Mouse (Mus musculus): ENCODE data around the gene Tmtc3. TPM values are rescaled to one million over a fixed set of nuclear protein-coding genes. Genes with fewer than 3 reads are reported as not detected.

Gene Tmtc3
- 23.1 and 25.4 TPM in 2 replicates for polyA plus RNA-seq (2016; fragmentation: Nextera tagmentation; extraction: Ambion mirVana)

DNA sequence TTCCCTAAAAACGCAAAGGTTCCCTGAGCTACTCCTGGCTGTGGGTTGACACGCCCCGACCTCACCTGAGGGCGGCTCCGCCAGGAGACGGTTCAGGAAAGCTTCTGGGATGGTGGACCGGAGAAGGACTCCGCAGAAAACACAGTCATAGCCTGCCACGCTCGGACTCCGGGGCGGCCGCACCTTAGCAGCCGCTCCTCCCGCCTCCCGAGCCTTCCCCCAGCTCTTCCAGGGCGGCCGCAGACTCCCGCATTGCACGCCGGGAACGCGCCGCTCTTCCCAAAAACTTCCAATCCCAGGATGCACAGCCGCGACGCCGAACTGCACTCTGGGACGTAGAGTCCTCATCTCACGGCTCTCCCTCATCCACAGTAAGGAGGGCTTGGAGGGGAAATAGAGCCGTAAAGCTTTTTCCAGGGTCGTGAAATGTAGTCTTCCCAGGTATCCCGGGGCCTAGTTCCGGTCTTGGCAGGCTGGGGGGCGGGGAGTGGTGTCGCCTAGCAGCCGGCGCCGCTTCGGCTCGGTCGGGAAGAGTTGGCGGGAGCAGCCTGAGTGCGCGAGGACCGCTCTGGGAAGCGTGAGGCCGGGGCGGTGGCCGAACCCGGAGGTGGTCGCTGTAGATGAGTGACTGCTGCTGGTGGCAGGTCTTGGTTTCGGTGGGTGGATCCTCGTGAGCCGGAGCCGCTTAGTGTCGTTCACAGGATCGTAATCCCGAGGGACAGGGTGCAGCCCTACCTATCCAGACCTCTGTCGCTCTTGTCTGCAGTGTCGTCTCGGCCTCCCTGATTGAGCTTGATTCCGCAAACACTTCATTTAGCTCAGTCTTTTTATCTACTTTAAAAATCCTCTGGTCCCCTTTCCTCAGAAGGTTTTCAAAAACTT, at the start of gene Tmtc3, which contains the start of gene Cep290:
Tmtc3 (minus strand) TSS at position 254 of the 882 bp plus-strand sequence.
Cep290 (plus strand) TSS at position 462 of the 882 bp plus-strand sequence.
- Histone ChIP-seq H3K9me3 (replicated peaks) (no peaks in the 10 kb centered on the region), H3K27me3 (ENCODE audit: low read depth, poor library complexity, severe bottlenecking) (no peaks in the 10 kb centered on the region), H3K36me3 (no peaks in the 10 kb centered on the region), H3K4me3 (peak within 1 kb of the TSS; percentile 80), H3K4me1 (peaks cover 11% of the 10 kb centered on the region), H3K27ac (peak within 1 kb of the TSS; percentile 89)
- DNase-seq (ENCODE audit: low spot score): peak; percentile 92
- WGBS: under 1% methylated on average over 63 of the region's 63 CpGs

DNA sequence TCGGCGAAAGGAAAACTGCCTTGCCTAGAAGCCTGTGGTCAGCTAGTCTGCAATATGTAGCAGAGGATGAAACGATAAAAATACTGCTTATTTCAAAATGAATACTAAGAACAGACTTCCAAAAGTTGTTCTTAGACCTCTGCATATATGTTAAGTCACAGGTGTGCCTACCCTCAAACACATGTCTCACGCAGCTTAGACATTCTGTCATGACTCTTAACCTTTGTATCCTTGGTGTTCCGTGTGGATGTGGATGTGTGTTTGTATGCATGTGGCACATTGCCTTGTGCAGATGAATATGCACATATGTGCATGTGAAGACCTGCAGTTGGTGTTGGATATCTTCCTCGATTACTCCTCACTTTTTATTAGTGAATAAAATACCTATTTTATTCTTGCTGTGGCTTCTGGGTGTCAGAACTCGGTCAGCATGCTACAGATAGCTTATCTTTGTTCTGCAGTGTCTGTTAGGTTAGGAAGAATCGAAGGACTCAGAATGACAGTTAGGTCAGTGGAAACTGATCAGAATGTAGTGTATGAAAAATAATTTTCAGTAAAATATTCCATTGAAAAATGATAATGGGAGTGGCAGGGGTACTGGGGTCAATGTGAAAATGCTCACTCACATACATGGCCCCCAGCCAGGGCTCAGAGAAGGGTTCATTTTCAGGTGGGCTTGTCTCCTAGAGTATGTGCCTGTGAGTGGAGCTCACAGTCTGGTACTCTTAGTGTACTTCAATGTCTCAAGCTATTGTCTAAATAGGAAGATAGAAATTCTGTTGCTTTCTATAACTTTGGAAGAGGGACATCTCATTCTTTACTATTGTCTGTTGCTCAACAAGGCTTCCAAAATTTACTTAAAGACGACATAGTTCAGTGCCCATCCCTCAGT, 37.6 kb upstream of the Tmtc3 start:
- no peak overlapping the region for H3K4me3 ChIP-seq
- 94% methylated on average over 9 of the region's 9 CpGs for WGBS
- no peaks in the 10 kb centered on the region for H3K4me1 ChIP-seq
- H3K27me3 ChIP-seq (ENCODE audit: low read depth, poor library complexity, severe bottlenecking): no peaks in the 10 kb centered on the region
- no peaks in the 10 kb centered on the region for H3K9me3 ChIP-seq (replicated peaks)
- no peak for DNase-seq (ENCODE audit: low spot score)
- no peak overlapping the region for H3K27ac ChIP-seq
- H3K36me3 ChIP-seq: peaks cover 24% of the 10 kb centered on the region

DNA sequence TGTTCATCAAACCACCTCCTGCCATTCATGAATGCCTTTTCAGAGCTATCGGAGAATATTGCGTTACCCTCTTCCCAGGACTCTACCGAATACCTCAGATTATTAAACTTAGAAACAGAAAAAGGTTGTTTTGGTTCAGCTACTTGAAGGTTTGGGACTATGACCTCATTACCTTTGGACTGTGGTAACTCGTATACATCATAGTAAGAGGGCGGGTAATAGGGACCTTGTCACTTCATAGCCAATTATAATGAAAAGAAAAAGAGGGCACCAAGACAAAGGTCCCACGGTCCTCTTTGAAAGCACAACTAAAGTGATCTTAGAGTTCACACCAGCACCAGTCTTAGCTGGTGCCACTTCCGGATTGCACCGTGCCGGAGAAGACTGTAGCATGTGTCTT, 35.2 kb upstream of the Tmtc3 start:
- no peaks in the 10 kb centered on the region for H3K4me1 ChIP-seq
- DNase-seq (ENCODE audit: low spot score): no peak
- H3K9me3 ChIP-seq (replicated peaks): no peaks in the 10 kb centered on the region
- WGBS: 92% methylated on average over 9 of the region's 9 CpGs
- no peaks in the 10 kb centered on the region for H3K27me3 ChIP-seq (ENCODE audit: low read depth, poor library complexity, severe bottlenecking)
- no peak overlapping the region for H3K4me3 ChIP-seq
- H3K36me3 ChIP-seq: peaks cover 34% of the 10 kb centered on the region
- H3K27ac ChIP-seq: no peak overlapping the region

DNA sequence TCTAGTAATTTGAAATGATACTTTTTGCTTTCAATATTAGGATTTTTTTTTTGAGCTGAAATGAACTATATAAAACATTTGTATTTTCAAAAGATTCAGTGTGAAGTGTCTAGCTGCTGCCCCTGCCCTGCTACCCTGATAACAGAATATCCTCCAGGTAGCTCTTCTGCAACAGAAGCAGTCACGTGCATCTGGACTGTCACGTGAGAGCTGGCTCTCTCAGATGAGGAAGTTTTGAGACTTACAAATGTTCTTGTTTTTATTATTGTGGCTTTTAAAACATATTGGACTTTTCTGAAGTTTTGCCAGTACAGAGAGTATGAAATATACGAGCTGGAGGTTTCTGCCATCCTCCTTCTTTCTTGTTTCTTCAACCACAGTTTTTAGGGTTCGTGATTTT, 34.5 kb upstream of the Tmtc3 start:
- no peak overlapping the region for H3K4me3 ChIP-seq
- WGBS: 82% methylated on average over 4 of the region's 4 CpGs
- DNase-seq (ENCODE audit: low spot score): no peak
- H3K4me1 ChIP-seq: no peaks in the 10 kb centered on the region
- no peak overlapping the region for H3K27ac ChIP-seq
- H3K27me3 ChIP-seq (ENCODE audit: low read depth, poor library complexity, severe bottlenecking): no peaks in the 10 kb centered on the region
- peaks cover 34% of the 10 kb centered on the region for H3K36me3 ChIP-seq
- no peaks in the 10 kb centered on the region for H3K9me3 ChIP-seq (replicated peaks)

DNA sequence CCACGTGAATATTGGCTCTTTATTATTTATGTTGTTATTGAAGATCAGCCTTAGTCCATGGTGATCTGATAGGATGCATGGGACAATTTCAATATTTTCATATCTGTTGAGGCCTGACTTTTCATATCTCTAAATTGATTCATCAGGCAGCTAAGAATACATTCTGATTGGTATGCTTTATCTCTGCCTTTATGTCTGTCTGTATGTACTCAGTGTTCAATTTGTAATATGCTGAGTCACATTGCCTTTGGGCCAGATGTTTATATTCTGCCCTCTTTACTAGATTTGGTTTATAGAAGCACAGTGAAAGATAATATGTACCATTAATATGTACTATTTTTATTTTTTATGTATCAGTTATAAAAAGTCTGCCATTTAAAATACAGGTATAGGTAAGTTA, 21.0 kb upstream of the Tmtc3 start:
- WGBS: 84% methylated on average over 1 of the region's 1 CpGs

DNA sequence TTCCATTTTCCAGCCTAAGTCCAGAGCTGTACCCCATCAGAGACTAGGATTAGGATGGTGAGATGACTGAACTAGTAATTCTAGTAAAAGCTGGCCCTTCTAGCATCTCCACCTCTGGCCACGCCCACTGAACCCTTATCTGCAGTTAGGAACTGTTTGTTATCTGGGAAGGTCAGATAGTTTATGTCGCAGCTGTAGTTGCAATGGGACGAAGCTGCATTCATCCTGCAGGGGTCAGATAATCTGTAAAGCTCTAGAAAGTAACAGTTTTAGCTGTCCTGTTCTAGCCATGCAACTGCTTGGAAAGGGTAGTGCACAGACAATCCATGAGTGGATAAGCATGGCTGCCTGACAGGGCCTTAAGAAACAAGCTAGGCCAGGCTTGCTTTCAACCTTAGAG, 11.2 kb upstream of the Tmtc3 start:
- WGBS: 87% methylated on average over 3 of the region's 3 CpGs
- DNase-seq (ENCODE audit: low spot score): no peak
- peaks cover 54% of the 10 kb centered on the region for H3K36me3 ChIP-seq

More for the DNA sequence above, 21.0 kb upstream of the Tmtc3 start:
- Histone ChIP-seq H3K4me3 (no peak overlapping the region), H3K4me1 (no peaks in the 10 kb centered on the region), H3K27me3 (ENCODE audit: low read depth, poor library complexity, severe bottlenecking) (no peaks in the 10 kb centered on the region), H3K9me3 (replicated peaks) (no peaks in the 10 kb centered on the region), H3K27ac (no peak overlapping the region), H3K36me3 (peaks cover 30% of the 10 kb centered on the region)
- no peak for DNase-seq (ENCODE audit: low spot score)

DNA sequence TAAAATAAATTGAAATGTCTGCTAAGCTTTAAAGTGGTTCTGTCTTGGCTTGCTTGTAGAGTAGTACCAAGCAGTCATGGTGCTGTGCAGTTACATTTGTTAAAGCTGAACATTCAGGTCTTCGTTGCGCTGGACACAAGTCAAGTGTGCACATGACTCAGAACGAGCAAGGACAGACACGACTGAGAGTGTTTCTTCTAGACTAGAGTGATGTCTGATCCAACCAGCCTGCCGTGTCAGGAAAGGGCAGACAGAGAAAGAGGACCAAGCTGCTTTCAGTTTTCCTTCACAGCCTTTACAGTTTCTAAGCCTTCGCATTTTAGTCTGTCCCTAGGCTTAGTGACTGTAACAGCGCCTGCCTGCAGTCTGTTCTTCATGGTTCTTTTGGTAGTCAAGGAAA, 4.8 kb upstream of the Tmtc3 start:
- WGBS: 93% methylated on average over 7 of the region's 7 CpGs
- Histone ChIP-seq H3K4me3 (no peak overlapping the region), H3K9me3 (replicated peaks) (no peaks in the 10 kb centered on the region), H3K36me3 (peaks cover 20% of the 10 kb centered on the region), H3K27ac (no peak overlapping the region), H3K27me3 (ENCODE audit: low read depth, poor library complexity, severe bottlenecking) (no peaks in the 10 kb centered on the region), H3K4me1 (peaks cover 4% of the 10 kb centered on the region)
- DNase-seq (ENCODE audit: low spot score): no peak

More for the DNA sequence above, 11.2 kb upstream of the Tmtc3 start:
- Histone ChIP-seq H3K4me3 (no peak overlapping the region), H3K27me3 (ENCODE audit: low read depth, poor library complexity, severe bottlenecking) (no peaks in the 10 kb centered on the region), H3K4me1 (no peaks in the 10 kb centered on the region), H3K27ac (no peak overlapping the region), H3K9me3 (replicated peaks) (no peaks in the 10 kb centered on the region)

DNA sequence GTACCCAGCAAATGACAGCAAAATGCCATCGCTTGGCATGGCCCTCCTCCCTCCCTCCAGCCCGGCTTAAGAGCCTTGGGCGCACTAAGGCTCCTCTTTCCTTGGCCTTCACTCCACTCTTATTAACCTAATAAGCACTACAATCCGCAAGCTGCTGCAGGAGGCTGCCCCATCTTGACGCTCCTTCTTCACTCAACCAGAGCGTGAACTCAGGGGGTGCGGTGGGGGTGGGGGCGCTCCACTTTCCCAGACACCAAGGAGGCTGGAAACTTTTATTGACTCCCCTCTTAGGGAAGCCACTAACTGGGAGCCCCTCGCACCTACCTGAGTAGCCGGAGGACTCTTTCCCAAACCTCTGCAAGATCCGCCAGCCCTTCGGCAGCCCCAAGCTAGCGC, 451 bp downstream of the Tmtc3 start:
- H3K4me3 ChIP-seq: peak overlapping the region; percentile 80
- H3K36me3 ChIP-seq: no peaks in the 10 kb centered on the region
- no peak for DNase-seq (ENCODE audit: low spot score)
- H3K9me3 ChIP-seq (replicated peaks): no peaks in the 10 kb centered on the region
- H3K4me1 ChIP-seq: peaks cover 11% of the 10 kb centered on the region
- no peaks in the 10 kb centered on the region for H3K27me3 ChIP-seq (ENCODE audit: low read depth, poor library complexity, severe bottlenecking)
- WGBS: under 1% methylated on average over 13 of the region's 13 CpGs
- H3K27ac ChIP-seq: peak overlapping the region; percentile 89

DNA sequence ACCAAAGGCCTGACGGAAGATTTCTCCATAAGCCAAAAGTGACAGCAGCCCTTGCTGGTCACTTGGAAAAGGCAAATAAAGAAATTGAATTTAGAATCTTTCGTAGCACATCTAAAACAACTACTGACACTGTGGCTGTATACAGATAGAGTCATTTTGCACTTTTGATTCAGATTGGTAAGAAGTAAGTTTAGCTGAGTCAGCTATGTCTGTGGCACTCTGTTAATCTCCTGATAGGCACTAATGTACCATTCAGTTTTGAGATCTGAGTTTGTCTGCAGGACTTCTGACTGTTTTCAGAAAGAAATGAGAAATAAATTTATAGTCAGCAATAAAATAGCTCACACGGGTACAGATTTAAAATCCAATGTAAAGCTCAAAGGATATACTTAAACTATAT, 7.6 kb downstream of the Tmtc3 start:
- no peak for DNase-seq (ENCODE audit: low spot score)
- 95% methylated on average over 3 of the region's 3 CpGs for WGBS
- H3K27ac ChIP-seq: no peak overlapping the region
- H3K36me3 ChIP-seq: peaks cover 19% of the 10 kb centered on the region
- no peaks in the 10 kb centered on the region for H3K4me1 ChIP-seq
- no peaks in the 10 kb centered on the region for H3K9me3 ChIP-seq (replicated peaks)
- no peaks in the 10 kb centered on the region for H3K27me3 ChIP-seq (ENCODE audit: low read depth, poor library complexity, severe bottlenecking)
- no peak overlapping the region for H3K4me3 ChIP-seq

DNA sequence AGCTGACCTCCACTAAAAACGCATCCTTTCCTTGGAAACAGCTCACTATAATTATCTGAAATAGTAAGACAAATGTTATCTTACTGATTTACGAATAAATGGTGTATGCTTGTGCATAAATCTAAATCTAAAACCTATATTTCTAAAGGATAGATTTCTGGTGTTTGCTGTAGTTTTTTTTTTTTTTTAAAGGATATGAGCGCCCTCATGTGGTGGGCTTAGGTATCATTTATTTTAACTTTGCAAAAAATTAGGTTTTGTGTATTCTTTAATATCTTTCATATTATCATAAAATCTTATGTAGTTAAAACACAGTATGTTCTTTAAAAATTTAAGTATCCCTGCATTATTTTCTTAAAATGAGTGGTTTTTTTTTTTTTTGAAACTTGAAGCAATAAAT, 12.1 kb downstream of the Tmtc3 start:
- no peaks in the 10 kb centered on the region for H3K4me1 ChIP-seq
- H3K27me3 ChIP-seq (ENCODE audit: low read depth, poor library complexity, severe bottlenecking): no peaks in the 10 kb centered on the region
- no peaks in the 10 kb centered on the region for H3K9me3 ChIP-seq (replicated peaks)
- DNase-seq (ENCODE audit: low spot score): no peak
- 59% methylated on average over 3 of the region's 3 CpGs for WGBS
- H3K4me3 ChIP-seq: no peak overlapping the region
- peaks cover 44% of the 10 kb centered on the region for H3K36me3 ChIP-seq
- H3K27ac ChIP-seq: no peak overlapping the region

DNA sequence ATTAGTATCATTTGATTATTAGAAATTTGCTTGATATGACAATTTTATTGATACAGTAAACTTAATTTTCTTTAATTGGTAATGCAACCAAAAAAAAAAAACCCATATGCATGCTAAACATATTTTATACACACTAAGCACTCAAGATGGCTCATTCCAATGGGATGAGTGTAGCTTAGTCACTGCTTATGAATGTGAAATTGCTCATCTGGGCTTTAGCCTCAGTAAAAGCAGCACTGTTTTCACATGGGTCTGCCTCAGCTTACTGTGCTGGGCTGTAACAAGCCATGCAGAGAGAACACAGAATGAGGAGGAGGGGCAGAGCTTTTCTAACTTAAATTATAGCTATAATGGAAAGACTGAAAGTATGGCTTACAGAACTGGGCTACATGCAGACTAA, 26.6 kb downstream of the Tmtc3 start:
- DNase-seq (ENCODE audit: low spot score): no peak
- Histone ChIP-seq H3K4me3 (no peak overlapping the region), H3K9me3 (replicated peaks) (no peaks in the 10 kb centered on the region), H3K36me3 (peaks cover 46% of the 10 kb centered on the region), H3K27me3 (ENCODE audit: low read depth, poor library complexity, severe bottlenecking) (no peaks in the 10 kb centered on the region), H3K27ac (no peak overlapping the region), H3K4me1 (no peaks in the 10 kb centered on the region)

DNA sequence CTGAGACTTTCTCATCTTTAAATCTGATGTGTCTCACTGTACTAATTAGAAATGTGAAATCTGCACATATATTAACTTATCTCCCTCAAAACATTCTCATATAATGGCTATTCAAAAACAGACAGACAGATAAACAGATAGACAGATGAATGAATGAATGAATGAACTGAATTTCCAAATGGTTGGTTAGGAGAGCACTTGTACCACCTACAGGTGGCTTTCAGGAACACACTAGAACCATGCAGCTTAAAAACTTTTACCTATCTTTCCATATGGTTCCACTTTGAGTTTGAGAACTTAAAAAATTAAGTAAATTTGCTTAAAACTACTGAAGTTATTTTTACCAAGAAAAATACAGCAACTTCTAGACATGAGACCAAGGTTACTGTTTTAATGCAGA, 37.8 kb downstream of the Tmtc3 start:
- no peak overlapping the region for H3K27ac ChIP-seq
- H3K27me3 ChIP-seq (ENCODE audit: low read depth, poor library complexity, severe bottlenecking): no peaks in the 10 kb centered on the region
- no peaks in the 10 kb centered on the region for H3K4me1 ChIP-seq
- peaks cover 44% of the 10 kb centered on the region for H3K36me3 ChIP-seq
- H3K4me3 ChIP-seq: no peak overlapping the region
- H3K9me3 ChIP-seq (replicated peaks): no peaks in the 10 kb centered on the region
- no peak for DNase-seq (ENCODE audit: low spot score)

DNA sequence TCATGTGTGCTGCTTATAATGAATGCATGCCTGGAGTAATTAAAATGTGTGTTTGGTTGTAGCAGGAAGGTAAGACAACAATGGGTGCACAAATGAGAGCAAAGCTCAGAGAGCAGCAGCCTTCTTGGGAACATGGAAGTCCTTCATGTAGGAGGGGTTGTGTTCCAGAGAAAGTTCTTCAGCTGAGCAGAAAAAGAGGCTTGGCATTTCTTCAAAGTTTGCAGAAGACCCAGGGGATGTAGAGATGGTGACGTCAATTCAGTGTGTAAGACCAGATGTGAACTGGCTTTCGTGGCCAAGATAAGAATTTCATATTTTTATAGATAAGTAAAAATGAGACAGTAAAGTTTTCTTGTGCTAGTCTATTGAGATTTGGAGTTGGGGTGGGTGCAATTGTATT, 59.6 kb downstream of the Tmtc3 start:
- Histone ChIP-seq H3K36me3 (no peaks in the 10 kb centered on the region), H3K27ac (no peak overlapping the region), H3K4me1 (no peaks in the 10 kb centered on the region), H3K4me3 (no peak overlapping the region), H3K9me3 (replicated peaks) (no peaks in the 10 kb centered on the region), H3K27me3 (ENCODE audit: low read depth, poor library complexity, severe bottlenecking) (no peaks in the 10 kb centered on the region)
- no peak for DNase-seq (ENCODE audit: low spot score)
- 84% methylated on average over 2 of the region's 2 CpGs for WGBS
